ENCODE assay signal across 8 mouse cellular contexts in the genomic region with DNA sequence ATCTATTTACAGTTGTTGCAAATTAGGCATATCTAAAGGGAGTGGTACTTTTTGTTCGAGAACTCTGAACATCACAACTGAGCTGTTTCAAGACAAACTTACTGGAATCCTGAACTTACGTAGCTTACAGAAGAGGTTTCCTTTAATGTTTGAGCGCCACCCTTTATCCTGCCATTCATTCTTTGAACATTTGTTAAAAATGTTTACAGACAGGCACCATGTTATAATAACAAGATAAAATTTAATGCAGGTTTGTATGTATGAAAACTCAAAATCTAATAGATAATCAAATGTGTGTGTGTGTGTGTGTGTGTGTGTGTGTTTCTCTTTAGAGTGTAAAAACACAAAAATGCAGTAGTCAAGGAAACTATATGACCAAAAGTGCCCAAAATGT. TPM values are rescaled to one million over a fixed set of nuclear protein-coding genes. Genes with fewer than 3 reads are reported as not detected.
DNase-seq lines count a peak whose midpoint lies in the region; ATAC-seq and TF ChIP-seq lines count a peak whose summit lies in the region.

No protein-coding gene starts in this region.

- ATAC-seq in heart, embryonic 11.5 days (replicated peaks; ENCODE audit: insufficient number of reproducible peaks, low FRiP score, low TSS enrichment) = no peak
- ATAC-seq in forebrain, embryonic 15.5 days (replicated peaks) = 0 out of 2 replicates have a peak, but pooled peaks have one; percentile 0
- no peak for ATAC-seq in liver, postnatal 0 days

- peak overlapping the region; percentile 87 for H3K4me3 ChIP-seq in heart, embryonic 11.5 days (ENCODE audit: low read depth, low read length)
- peak overlapping the region; percentile 98 for H3K4me3 ChIP-seq in E14TG2a.4 (replicated peaks; ENCODE audit: low read length)
- peak overlapping the region; percentile 72 for H3K4me3 ChIP-seq in forebrain, embryonic 15.5 days
- H3K4me3 ChIP-seq in liver, postnatal 0 days (ENCODE audit: low read depth, low read length) = peak overlapping the region; percentile 75

- H3K9me3 ChIP-seq in heart, embryonic 11.5 days (replicated peaks; ENCODE audit: control insufficient read depth, low read length) = no peaks in the 10 kb centered on the region
- H3K9me3 ChIP-seq in E14TG2a.4 (ENCODE audit: low read length) = no peaks in the 10 kb centered on the region
- no peaks in the 10 kb centered on the region for H3K9me3 ChIP-seq in forebrain, embryonic 15.5 days
- H3K9me3 ChIP-seq in liver, postnatal 0 days (ENCODE audit: low read length) = no peaks in the 10 kb centered on the region

- WGBS in heart, embryonic 11.5 days (ENCODE audit: insufficient replicate concordance) = 31% methylated on average over 3 of the region's 3 CpGs
- 26% methylated on average over 3 of the region's 3 CpGs for WGBS in forebrain, embryonic 15.5 days
- WGBS in liver, postnatal 0 days (ENCODE audit: insufficient replicate concordance) = 23% methylated on average over 3 of the region's 3 CpGs

- TF ChIP-seq EP300 in liver, postnatal 0 days (IDR thresholded peaks at IDR 0.05; ENCODE audit: low read depth) = no peak

- H3K36me3 ChIP-seq in heart, embryonic 11.5 days (ENCODE audit: control insufficient read depth, insufficient read depth, low read length) = no peaks in the 10 kb centered on the region
- 0 out of 2 replicates have a peak, but pooled peaks cover 9% of the 10 kb centered on the region for H3K36me3 ChIP-seq in E14TG2a.4 (ENCODE audit: insufficient read depth, low read length)
- H3K36me3 ChIP-seq in forebrain, embryonic 15.5 days = no peaks in the 10 kb centered on the region
- H3K36me3 ChIP-seq in liver, postnatal 0 days (replicated peaks; ENCODE audit: insufficient read depth, low read length) = no peaks in the 10 kb centered on the region

- H3K9ac ChIP-seq in heart, embryonic 11.5 days (ENCODE audit: low read depth, low read length) = peak overlapping the region; percentile 84; the same call in 1 of the 2 replicates
- H3K9ac ChIP-seq in forebrain, embryonic 15.5 days (replicated peaks) = peak overlapping the region; percentile 66
- H3K9ac ChIP-seq in liver, postnatal 0 days (replicated peaks) = peak overlapping the region; percentile 66

- H3K27me3 ChIP-seq in heart, embryonic 11.5 days (ENCODE audit: control insufficient read depth, insufficient read depth, low read length) = no peaks in the 10 kb centered on the region
- H3K27me3 ChIP-seq in E14TG2a.4 (ENCODE audit: insufficient read depth, low read length) = no peaks in the 10 kb centered on the region
- no peaks in the 10 kb centered on the region for H3K27me3 ChIP-seq in forebrain, embryonic 15.5 days
- H3K27me3 ChIP-seq in liver, postnatal 0 days (ENCODE audit: insufficient read depth, low read length) = no peaks in the 10 kb centered on the region

- DNase-seq in heart, postnatal 4 days = no peak
- no peak for DNase-seq in liver, postnatal 0 days
- DNase-seq in urinary bladder, adult 2 months (ENCODE audit: low spot score) = no peak
- no peak for DNase-seq in right cerebral cortex, postnatal 4 days
- DNase-seq in kidney, postnatal 10 days = no peak

- H3K4me2 ChIP-seq in heart, embryonic 11.5 days = peak overlapping the region; percentile 84
- peak overlapping the region; percentile 86 for H3K4me2 ChIP-seq in forebrain, embryonic 15.5 days (replicated peaks)
- H3K4me2 ChIP-seq in liver, postnatal 0 days (ENCODE audit: low read depth, low read length) = peak overlapping the region; percentile 90

- H3K4me1 ChIP-seq in heart, embryonic 11.5 days (ENCODE audit: control insufficient read depth, insufficient read depth, low read length) = 0 out of 2 replicates have a peak, but pooled peaks cover 4% of the 10 kb centered on the region
- peaks cover 31% of the 10 kb centered on the region for H3K4me1 ChIP-seq in E14TG2a.4 (replicated peaks; ENCODE audit: low read depth, low read length)
- H3K4me1 ChIP-seq in forebrain, embryonic 15.5 days = peaks cover 30% of the 10 kb centered on the region
- peaks cover 8% of the 10 kb centered on the region for H3K4me1 ChIP-seq in liver, postnatal 0 days (ENCODE audit: insufficient read depth)

- H3K27ac ChIP-seq in heart, embryonic 11.5 days (ENCODE audit: low read depth, low read length) = 0 out of 2 replicates have a peak overlapping the region, but pooled peaks have one; percentile 41
- peak overlapping the region; percentile 44; the same call in 1 of the 2 replicates for H3K27ac ChIP-seq in forebrain, embryonic 15.5 days (replicated peaks)
- H3K27ac ChIP-seq in liver, postnatal 0 days (ENCODE audit: low read depth) = no peak overlapping the region

- TF ChIP-seq CTCF in E14TG2a.4 (conservative IDR thresholded peaks at IDR 0.05; ENCODE audit: low read length) = no peak
- TF ChIP-seq CTCF in liver, postnatal 0 days (IDR thresholded peaks at IDR 0.05; ENCODE audit: low read depth) = no peak

RNA-seq across cellular contexts. Expression of a gene that starts 0.5 kb away (rescaled TPM):
- 17.9 and 18.1 TPM in 2 replicates for polyA plus RNA-seq in heart, embryonic 11.5 days (2014; fragmentation: Nextera tagmentation; extraction: Ambion mirVana)
- 10 to 100 TPM; 27.7 to 28.7 TPM for total RNA-seq in heart, postnatal 4 days (2021)
- polyA plus RNA-seq in forebrain, embryonic 15.5 days (2015; fragmentation: Nextera tagmentation; extraction: Ambion mirVana) = 20.8 and 23.8 TPM in 2 replicates
- 6.1 and 7.4 TPM in 2 replicates for polyA plus RNA-seq in liver, postnatal 0 days (2015; fragmentation: Nextera tagmentation; extraction: Ambion mirVana)
- polyA plus RNA-seq in urinary bladder, adult 2 months (2012; rRNA removed) = 19.0 and 22.9 TPM in 2 replicates
